Comparison of ENCODE assay signal across 8 mouse cellular contexts in genomic region chr10:80756099-80756498, GRCm38 (mm10). TPM values are rescaled to one million over a fixed set of nuclear protein-coding genes. Genes with fewer than 3 reads are reported as not detected.
DNase-seq lines count a peak whose midpoint lies in the region; ATAC-seq lines count a peak whose summit lies in the region.

No protein-coding gene starts in this region.

- no peak for ATAC-seq in hindbrain, embryonic 12.5 days (ENCODE audit: low FRiP score)
- ATAC-seq in midbrain, embryonic 11.5 days (ENCODE audit: low FRiP score) = no peak

- no peaks in the 10 kb centered on the region for H3K36me3 ChIP-seq in heart, embryonic 10.5 days
- H3K36me3 ChIP-seq in hindbrain, embryonic 12.5 days = no peaks in the 10 kb centered on the region
- H3K36me3 ChIP-seq in midbrain, embryonic 11.5 days (ENCODE audit: control insufficient read depth, insufficient read depth, low read length) = no peaks in the 10 kb centered on the region

- no peaks in the 10 kb centered on the region for H3K9me3 ChIP-seq in heart, embryonic 10.5 days
- no peaks in the 10 kb centered on the region for H3K9me3 ChIP-seq in hindbrain, embryonic 12.5 days (replicated peaks)
- H3K9me3 ChIP-seq in midbrain, embryonic 11.5 days (ENCODE audit: control insufficient read depth, low read length) = no peaks in the 10 kb centered on the region

- H3K4me1 ChIP-seq in heart, embryonic 10.5 days = peaks cover 75% of the 10 kb centered on the region
- peaks cover 45% of the 10 kb centered on the region for H3K4me1 ChIP-seq in hindbrain, embryonic 12.5 days
- peaks cover 30% of the 10 kb centered on the region for H3K4me1 ChIP-seq in midbrain, embryonic 11.5 days (ENCODE audit: control insufficient read depth, insufficient read depth, low read length)

- H3K4me2 ChIP-seq in hindbrain, embryonic 12.5 days (replicated peaks) = peak overlapping the region; percentile 99
- peak overlapping the region; percentile 90 for H3K4me2 ChIP-seq in midbrain, embryonic 11.5 days

- no peaks in the 10 kb centered on the region for H3K27me3 ChIP-seq in heart, embryonic 10.5 days (ENCODE audit: insufficient read depth, poor library complexity, severe bottlenecking)
- H3K27me3 ChIP-seq in hindbrain, embryonic 12.5 days = no peaks in the 10 kb centered on the region; the same call in 1 of the 2 replicates
- H3K27me3 ChIP-seq in midbrain, embryonic 11.5 days (ENCODE audit: control insufficient read depth, insufficient read depth, low read length) = no peaks in the 10 kb centered on the region

- peak overlapping the region; percentile 100 for H3K27ac ChIP-seq in heart, embryonic 10.5 days
- H3K27ac ChIP-seq in hindbrain, embryonic 12.5 days = no peak overlapping the region
- no peak overlapping the region for H3K27ac ChIP-seq in midbrain, embryonic 11.5 days (ENCODE audit: low read depth, low read length)

- H3K4me3 ChIP-seq in heart, embryonic 10.5 days = peak overlapping the region; percentile 100
- H3K4me3 ChIP-seq in hindbrain, embryonic 12.5 days = peak overlapping the region; percentile 97
- peak overlapping the region; percentile 99 for H3K4me3 ChIP-seq in midbrain, embryonic 11.5 days (ENCODE audit: low read depth, low read length)

- WGBS in heart, embryonic 10.5 days = 17% methylated on average over 3 of the region's 3 CpGs
- 31% methylated on average over 3 of the region's 3 CpGs for WGBS in hindbrain, embryonic 12.5 days
- WGBS in midbrain, embryonic 11.5 days = 40% methylated on average over 3 of the region's 3 CpGs

- no peak for DNase-seq in heart, embryonic 10.5 days (ENCODE audit: low spot score)
- no peak for DNase-seq in heart, postnatal 4 days
- DNase-seq in NIH3T3 (ENCODE audit: low read depth) = peak; percentile 21
- no peak for DNase-seq in midbrain, embryonic 11.5 days (ENCODE audit: low spot score, missing footprints)
- no peak for DNase-seq in frontal cortex, postnatal 36 days (ENCODE audit: low spot score in 2 of 2)
- DNase-seq in left cerebral cortex, postnatal 4 days = no peak
- DNase-seq in layer of hippocampus, adult 9-10 months (ENCODE audit: low spot score) = no peak

- H3K9ac ChIP-seq in hindbrain, embryonic 12.5 days = peak overlapping the region; percentile 99
- H3K9ac ChIP-seq in midbrain, embryonic 11.5 days (ENCODE audit: low read length) = peak overlapping the region; percentile 98

- intact Hi-C loops in left cerebral cortex, postnatal 4 days (cut with DNase I) = no loop called here

RNA-seq across cellular contexts. Expression of gene Dot1l, which starts 1.1 kb away (rescaled TPM):
- 25.6 and 26.1 TPM in 2 replicates for polyA plus RNA-seq in heart, embryonic 10.5 days (2016; fragmentation: Nextera tagmentation; extraction: Ambion mirVana)
- 10 to 100 TPM; 75.6 to 76.8 TPM for total RNA-seq in heart, postnatal 4 days (2021)
- polyA plus RNA-seq in hindbrain, embryonic 12.5 days (2016; fragmentation: Nextera tagmentation; extraction: Ambion mirVana) = 25.9 and 27.4 TPM in 2 replicates
- polyA plus RNA-seq in midbrain, embryonic 11.5 days (2014; fragmentation: Nextera tagmentation; extraction: Ambion mirVana) = 15.4 and 18.8 TPM in 2 replicates
- total RNA-seq in left cerebral cortex, postnatal 4 days (2021) = 10 to 100 TPM; 62.1 TPM

RNA-seq across cellular contexts. Expression of gene Ap3d1, which starts 14.0 kb away (rescaled TPM):
- polyA plus RNA-seq in heart, embryonic 10.5 days (2016; fragmentation: Nextera tagmentation; extraction: Ambion mirVana) = 53.1 and 60.4 TPM in 2 replicates
- total RNA-seq in heart, postnatal 4 days (2021) = 10 to 100 TPM; 47.8 to 53.8 TPM
- polyA plus RNA-seq in hindbrain, embryonic 12.5 days (2016; fragmentation: Nextera tagmentation; extraction: Ambion mirVana) = 101 TPM in 2 replicates
- polyA plus RNA-seq in midbrain, embryonic 11.5 days (2014; fragmentation: Nextera tagmentation; extraction: Ambion mirVana) = 63.2 and 68.4 TPM in 2 replicates
- 100 to 1,000 TPM; 142 to 145 TPM for total RNA-seq in left cerebral cortex, postnatal 4 days (2021)

RNA-seq across cellular contexts. Expression of gene Sf3a2, which starts 41.9 kb away (rescaled TPM):
- 70.6 and 84.1 TPM in 2 replicates for polyA plus RNA-seq in heart, embryonic 10.5 days (2016; fragmentation: Nextera tagmentation; extraction: Ambion mirVana)
- total RNA-seq in heart, postnatal 4 days (2021) = 10 to 100 TPM; 46.0 to 51.7 TPM
- polyA plus RNA-seq in hindbrain, embryonic 12.5 days (2016; fragmentation: Nextera tagmentation; extraction: Ambion mirVana) = 65.3 and 71.8 TPM in 2 replicates
- polyA plus RNA-seq in midbrain, embryonic 11.5 days (2014; fragmentation: Nextera tagmentation; extraction: Ambion mirVana) = 92.2 and 104 TPM in 2 replicates
- total RNA-seq in left cerebral cortex, postnatal 4 days (2021) = 10 to 100 TPM; 58.0 to 58.2 TPM

RNA-seq across cellular contexts. Expression of gene Plekhj1, which starts 42.3 kb away (rescaled TPM):
- 116 and 151 TPM in 2 replicates for polyA plus RNA-seq in heart, embryonic 10.5 days (2016; fragmentation: Nextera tagmentation; extraction: Ambion mirVana)
- total RNA-seq in heart, postnatal 4 days (2021) = 10 to 100 TPM; 36.2 to 37.1 TPM
- polyA plus RNA-seq in hindbrain, embryonic 12.5 days (2016; fragmentation: Nextera tagmentation; extraction: Ambion mirVana) = 139 TPM in 2 replicates
- 138 and 151 TPM in 2 replicates for polyA plus RNA-seq in midbrain, embryonic 11.5 days (2014; fragmentation: Nextera tagmentation; extraction: Ambion mirVana)
- total RNA-seq in left cerebral cortex, postnatal 4 days (2021) = 10 to 100 TPM; 73.2 to 86.2 TPM

RNA-seq across cellular contexts. Expression of gene Amh, which starts 48.9 kb away (rescaled TPM):
- polyA plus RNA-seq in heart, embryonic 10.5 days (2016; fragmentation: Nextera tagmentation; extraction: Ambion mirVana) = not detected in 2 replicates
- 1 to 10 TPM in 1 of 2 experiments, under 1 TPM in 1; 0.61 to 1.0 TPM for total RNA-seq in heart, postnatal 4 days (2021)
- polyA plus RNA-seq in hindbrain, embryonic 12.5 days (2016; fragmentation: Nextera tagmentation; extraction: Ambion mirVana) = not detected in 2 replicates
- not detected in 2 replicates for polyA plus RNA-seq in midbrain, embryonic 11.5 days (2014; fragmentation: Nextera tagmentation; extraction: Ambion mirVana)
- total RNA-seq in left cerebral cortex, postnatal 4 days (2021) = 1 to 10 TPM; 1.9 to 2.2 TPM
